Mouse (Mus musculus) heart, adult 18-20 months (tissue): ENCODE measurements around the gene Nxph3. TPM values are rescaled to one million over a fixed set of nuclear protein-coding genes. Genes with fewer than 3 reads are reported as not detected.
"Not testable (repeated sequence)": the region's sequence is repeated elsewhere in the genome, so short reads cannot be mapped to it uniquely, and the experiment has no call there.

ENCODE experiments used
- DNase-seq, 2 experiments: peaks; one replicate each; pipeline ENCODE4 v3.0.0; 2021 to 2022; ENCODE audit warnings: mixed read lengths in 1 of 2
- total RNA-seq, 2 experiments: library from RNA; stranded (reverse); gene quantifications; 2 replicates each; pipeline ENCODE4 v1.2.3; 2021

Gene Nxph3
- total RNA-seq, 2 experiments from 2014 or later, result 0.47 to 0.64 TPM

- no peak for DNase-seq
Measured at GRCm38 (mm10) chr11:95519299-95519698, 4.9 kb upstream of the Nxph3 start.

GRCm38 (mm10) chr11:95517162-95517561, 2.8 kb upstream of the Nxph3 start:
- DNase-seq, result no peak

DNA sequence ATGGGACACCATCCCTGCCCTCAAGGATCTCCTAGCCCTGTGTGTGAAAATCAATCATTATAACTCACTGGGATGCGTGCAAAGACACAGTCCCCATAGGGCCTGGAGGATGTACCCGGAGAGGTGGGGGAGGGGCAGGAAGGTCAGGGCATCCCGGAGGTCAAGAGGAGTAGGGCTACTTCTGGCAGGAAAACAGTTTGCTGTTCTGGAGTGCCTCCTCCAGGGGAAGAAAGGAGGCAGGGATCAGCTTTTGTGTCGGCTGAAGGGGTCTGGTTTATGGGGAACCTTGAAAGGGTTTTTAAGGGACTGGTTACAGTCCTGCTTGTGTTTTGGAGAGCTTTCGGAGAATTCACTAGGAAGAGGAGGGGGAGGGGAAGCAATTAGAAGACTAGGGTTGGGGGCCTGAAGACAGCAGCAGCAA, 2.1 kb upstream of the Nxph3 start:
- no peak for DNase-seq

DNA sequence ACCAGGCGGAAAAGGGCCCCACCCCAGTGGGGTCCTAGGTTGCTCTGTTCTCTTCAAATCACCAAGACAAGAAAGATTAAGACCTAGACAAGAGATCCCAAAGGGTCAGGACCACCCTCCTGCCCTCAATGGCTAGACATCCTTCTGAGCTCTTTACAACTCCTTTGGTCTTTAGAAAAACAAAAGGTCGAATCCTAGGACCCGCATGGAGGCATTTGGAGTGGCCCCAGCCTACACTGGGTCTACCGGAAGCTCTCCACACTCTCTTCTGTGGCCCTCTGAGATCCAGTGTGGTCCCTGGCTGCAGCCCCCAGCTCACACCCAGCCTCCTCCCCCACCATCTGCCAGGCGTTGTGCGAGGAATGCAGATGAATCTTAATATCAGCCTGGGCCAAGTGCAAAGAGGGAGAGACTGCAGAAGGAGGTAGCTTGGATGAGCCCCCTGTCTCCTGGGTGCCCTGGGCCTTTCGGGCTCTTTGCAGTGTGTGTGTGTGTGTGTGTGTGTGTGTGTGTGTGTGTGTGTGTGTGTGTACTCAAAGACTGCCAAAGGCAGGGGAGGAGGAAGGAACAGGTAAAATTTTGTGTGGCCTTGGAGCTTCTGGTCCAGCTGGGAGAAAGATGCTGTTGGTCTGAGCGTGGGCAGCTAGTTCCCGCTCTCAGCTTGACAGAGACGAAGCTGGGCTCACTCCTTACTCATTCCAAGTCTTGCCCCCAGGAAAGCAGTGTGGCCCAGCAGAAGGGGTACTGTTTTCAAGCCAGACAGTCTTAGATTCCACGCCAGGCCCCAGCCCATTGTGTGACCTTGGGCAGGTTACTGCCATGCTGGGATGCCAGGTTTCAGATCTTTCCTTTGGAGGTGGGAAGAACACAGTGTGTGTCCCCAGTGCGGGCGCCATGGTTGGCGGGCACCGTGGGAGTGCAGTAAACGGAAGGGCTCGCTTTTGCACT, 1.3 kb upstream of the Nxph3 start:
- DNase-seq, result no peak

DNA sequence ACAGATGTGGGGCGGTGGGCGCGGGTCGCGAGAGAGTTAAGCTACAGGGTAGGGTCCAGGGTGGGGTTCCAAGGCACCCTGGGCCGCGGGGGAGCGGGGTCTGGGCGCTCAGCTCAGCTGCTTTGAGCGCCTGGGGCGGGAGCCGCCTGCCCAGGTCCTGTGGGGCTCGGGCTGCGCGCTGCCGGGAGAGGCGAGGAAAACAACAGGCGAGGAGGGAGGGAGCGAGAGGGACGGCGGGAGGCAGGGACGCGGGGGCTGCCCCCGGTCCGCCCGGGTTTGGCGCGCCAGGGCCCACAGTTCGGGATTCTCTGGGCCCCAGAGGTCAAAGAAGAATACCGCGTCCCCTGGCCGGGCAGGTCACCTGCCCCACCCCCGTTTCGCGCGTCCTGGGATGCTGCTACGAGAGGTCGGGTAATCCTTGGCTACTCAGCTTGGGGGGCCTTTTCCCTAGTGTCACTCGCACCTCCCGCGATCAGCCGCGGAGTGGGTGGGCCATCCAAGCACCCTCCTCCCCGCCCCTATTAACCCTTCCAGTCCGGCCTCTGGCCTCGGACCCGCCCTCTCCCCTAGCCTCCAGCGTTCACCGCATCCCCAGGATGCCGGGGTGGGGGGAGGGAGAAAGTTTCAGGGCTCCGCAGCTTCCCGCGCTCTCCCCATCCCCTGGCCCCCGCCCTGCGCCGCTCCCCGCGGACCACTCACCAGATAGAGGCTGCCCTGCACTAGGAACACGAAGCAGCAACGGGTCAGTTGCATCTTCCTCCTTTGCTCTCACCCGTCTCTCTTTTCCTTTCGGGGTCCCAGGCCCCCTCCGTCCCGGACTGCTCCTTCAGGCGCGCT, 691 bp downstream of the Nxph3 start:
- peak in 1 of 2 experiments; percentile 33 for DNase-seq

GRCm38 (mm10) chr11:95512383-95512782, 2.0 kb downstream of the Nxph3 start:
- DNase-seq, result no peak

DNA sequence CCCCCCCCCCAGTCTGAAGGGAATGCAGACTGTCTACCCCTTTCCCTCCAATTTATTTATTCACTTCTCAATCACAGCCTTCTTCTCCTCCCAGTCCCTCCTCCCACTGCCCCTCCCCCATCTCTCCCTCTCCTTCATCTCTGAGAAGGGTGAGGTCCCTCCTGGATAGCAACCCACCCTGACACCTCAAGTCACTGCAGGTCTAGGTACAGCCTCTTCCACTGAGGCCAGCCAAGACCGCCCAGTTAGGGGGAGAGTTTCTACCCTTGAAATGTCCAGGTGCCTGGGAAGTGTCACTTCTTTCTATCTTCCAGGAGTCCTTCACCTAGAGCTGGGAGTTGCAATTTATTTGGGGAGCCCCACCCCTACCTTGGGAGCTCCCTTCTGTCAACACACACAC, 2.5 kb downstream of the Nxph3 start:
- DNase-seq, result no peak

- DNase-seq, result no peak
Measured at GRCm38 (mm10) chr11:95510631-95511030, 3.7 kb downstream of the Nxph3 start.

DNA sequence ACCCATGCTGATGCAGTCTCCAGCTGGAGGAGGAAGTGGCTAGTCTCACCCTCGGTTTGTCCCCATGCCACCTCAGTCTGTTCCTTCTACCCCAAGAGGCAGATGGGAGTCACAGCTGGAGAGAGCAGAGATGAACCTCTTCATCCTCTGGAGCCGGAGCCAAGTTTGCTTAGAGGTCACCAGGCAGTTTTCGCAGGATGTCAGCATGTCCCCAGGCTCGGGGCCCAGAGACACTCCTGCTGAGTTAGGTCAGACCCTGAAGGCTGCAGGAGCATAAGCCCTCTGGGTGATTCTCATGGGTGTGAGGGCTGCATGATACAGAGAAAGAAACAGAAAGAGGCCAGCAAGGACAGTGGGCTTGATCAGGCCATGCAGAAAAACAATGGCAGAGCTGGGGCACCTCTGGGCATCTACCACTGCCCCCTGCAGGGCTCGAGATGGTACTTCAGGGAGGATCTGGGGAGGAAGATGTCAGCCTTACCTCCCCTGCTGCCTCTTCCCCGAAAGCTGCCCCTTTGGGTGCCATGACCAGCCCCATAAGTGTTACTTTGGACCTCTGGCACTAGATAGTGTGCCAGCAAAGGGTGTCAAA, 5.1 kb downstream of the Nxph3 start:
- no peak for DNase-seq

DNA sequence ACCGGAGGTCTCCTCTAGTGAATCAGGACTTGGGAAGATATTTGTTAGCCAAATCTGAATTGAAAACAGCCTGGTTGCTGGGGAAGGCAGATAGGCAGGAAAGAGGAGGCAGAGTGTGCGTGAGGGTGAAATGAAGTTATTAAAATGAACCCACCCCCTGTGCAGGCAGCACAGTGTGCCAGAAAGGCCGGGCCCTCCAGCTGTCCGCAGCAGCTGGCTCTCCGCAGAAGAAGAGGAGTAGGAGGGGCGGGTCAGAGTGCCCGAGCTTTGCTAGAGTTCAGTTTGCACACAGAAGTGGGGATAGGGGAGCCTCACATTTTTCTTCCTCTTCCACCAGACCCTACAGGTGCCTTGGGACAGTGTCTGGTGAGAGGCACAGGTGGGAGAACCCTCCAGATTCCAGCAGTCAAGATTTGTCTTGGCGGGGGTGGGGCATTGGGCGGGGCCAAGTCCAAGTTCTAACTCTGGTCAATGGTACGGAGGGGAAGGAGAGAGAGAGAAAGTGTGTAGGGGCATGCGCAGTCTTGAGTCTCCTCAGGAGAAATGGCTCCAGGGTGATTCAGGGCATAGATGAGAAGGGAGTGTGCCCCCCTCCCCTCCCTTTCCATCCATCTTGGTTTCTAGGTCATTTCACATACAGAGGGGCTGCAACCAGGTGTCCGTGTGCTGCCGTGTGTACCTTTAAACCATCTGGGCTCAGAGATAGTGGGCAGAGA, 6.0 kb downstream of the Nxph3 start:
- peak in 1 of 2 experiments; percentile 37 for DNase-seq

GRCm38 (mm10) chr11:95507785-95508184, 6.6 kb downstream of the Nxph3 start:
- DNase-seq, result no peak

- peak; percentile 47 to 55 for DNase-seq
Measured at GRCm38 (mm10) chr11:95507041-95507716, 7.2 kb downstream of the Nxph3 start.

- DNase-seq, result peak; percentile 54 to 60
Measured at GRCm38 (mm10) chr11:95504271-95504731, 10.1 kb downstream of the Nxph3 start.

DNA sequence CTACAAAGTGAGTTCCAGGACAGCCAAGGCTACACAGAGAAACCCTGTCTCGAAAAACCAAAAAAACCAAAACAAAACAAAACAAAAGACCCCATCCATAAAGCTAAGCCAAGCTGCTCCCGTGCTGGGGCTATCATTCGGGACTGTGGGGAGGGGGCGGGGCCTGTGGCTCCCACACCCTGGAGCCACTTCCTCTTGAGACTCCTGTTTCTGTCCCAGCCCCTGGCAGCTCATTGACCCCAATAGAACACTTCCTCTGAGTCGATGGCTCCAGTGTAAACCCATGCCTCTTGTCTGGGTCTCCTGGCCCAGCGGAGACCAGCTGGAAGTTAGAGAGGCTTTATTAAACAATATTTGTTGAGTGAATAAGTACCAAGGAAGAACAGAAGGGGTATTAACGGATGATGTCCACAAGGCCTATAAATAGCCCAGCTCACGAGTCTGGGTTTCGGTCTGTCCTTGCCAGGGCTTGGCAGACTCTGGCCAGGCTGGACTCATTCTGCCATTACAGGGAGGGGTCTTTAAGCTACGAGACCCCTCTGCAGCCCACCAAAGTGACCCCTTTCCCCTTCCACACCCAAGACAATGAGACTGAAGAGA, 10.7 kb downstream of the Nxph3 start:
- peak in 1 of 2 experiments; percentile 56 for DNase-seq

DNA sequence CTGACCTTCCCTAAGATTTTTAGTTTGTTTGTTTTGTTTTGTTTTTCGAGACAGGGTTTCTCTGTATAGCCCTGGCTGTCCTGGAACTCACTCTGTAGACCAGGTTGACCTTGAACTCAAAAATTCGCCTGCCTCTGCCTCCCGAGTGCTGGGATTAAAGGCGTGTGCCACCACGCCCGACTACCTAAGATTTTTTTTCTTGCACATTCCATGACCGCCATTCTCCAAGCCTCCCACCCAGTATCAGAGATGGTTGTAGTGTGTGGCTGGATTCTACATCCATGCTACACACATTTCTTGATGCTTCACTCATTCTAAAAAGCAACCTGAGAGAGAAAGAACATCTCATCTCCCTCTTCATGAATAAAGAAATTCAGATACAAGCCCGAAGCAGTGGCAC, 12.5 kb downstream of the Nxph3 start:
- DNase-seq, result not testable (repeated sequence)

- DNase-seq, result no peak
Measured at GRCm38 (mm10) chr11:95500836-95501235, 13.5 kb downstream of the Nxph3 start.

DNA sequence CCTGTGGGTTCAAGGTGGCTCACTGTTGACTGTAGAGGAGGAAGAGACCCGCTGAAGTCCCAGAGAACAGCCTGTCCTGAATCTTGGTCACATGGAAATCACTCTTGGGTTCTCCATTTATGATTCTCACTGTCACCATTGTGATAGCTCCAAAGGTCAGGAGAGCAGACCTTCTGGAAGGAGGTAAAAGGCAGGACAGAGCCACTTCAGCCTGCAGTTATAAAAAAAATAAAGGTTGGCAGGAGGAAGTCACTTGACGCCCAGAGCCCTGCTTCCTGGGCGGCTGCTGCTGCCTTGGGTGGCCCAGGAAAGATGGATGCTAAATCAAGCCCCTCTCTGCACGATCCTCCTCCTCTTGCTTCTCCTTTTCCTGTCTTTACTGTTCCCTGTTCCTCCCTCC, 14.0 kb downstream of the Nxph3 start:
- DNase-seq, result no peak

DNA sequence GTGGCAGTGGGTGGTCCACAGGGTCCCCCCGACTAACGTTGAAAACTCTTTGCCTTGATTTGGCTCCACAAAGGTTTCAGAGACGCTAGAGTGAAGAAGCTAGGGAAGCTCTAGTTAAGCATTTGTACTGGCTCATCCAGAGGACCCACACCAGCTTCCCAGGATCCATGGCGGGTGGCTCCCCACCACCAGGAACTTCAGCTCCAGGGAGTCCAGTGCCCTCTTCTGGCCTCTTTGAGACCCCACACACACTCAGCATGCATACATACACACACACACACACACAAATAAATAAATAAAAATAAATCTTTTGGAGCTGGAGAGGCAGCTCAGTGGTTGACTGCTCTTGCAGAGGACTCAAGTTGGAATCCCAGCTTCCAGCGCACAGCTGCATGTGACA, 16.4 kb downstream of the Nxph3 start:
- no peak for DNase-seq

GRCm38 (mm10) chr11:95495883-95496282, 18.5 kb downstream of the Nxph3 start:
- no peak for DNase-seq

GRCm38 (mm10) chr11:95494374-95494773, 20.0 kb downstream of the Nxph3 start:
- no peak for DNase-seq

DNA sequence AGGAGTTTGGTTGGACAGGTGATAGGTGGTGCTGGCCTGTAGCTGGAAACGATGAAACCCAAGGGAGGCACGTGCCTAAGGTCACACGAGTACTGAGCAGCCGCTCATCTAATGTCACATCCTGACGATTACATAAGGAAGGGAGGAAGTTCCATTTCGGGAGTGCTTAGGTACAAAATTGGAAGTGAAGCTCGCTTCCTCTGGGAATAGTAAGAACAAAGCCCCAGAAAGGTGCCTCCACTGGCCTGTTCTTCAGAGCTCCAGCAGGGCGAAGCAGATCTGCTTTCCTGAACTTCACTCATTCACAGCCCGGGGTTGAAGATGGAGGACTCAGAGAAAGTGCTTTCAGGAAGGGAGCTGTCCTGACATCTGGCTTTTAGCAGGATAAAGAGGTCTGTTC, 20.4 kb downstream of the Nxph3 start:
- DNase-seq, result no peak
